Mouse (Mus musculus): ENCODE results near the gene 4930583I09Rik. TPM values are rescaled to one million over a fixed set of nuclear protein-coding genes. Genes with fewer than 3 reads are reported as not detected.

Gene 4930583I09Rik
- polyA plus RNA-seq, 1 experiment = 0.20 TPM

- Histone ChIP-seq H3K4me1 (ENCODE audit: control insufficient read depth, insufficient read depth, low read length) (no peaks in the 10 kb centered on the region), H3K36me3 (ENCODE audit: control insufficient read depth, insufficient read depth, low read length) (no peaks in the 10 kb centered on the region), H3K27ac (ENCODE audit: control insufficient read depth, insufficient read depth, low read depth, low read length) (no peak overlapping the region), H3K27me3 (ENCODE audit: control insufficient read depth, insufficient read depth, low read length) (no peaks in the 10 kb centered on the region), H3K4me3 (ENCODE audit: control insufficient read depth, low read depth, low read length) (no peak overlapping the region)
- TF ChIP-seq CTCF (IDR thresholded peaks at IDR 0.05; ENCODE audit: control insufficient read depth, insufficient read depth, insufficient replicate concordance, low read depth, low read length) = no peak
- no peak for TF ChIP-seq POLR2A (IDR thresholded peaks at IDR 0.05; ENCODE audit: control insufficient read depth, low read depth, low read length)
Measured at GRCm38 (mm10) chr17:64802168-64802955, 33.5 kb downstream of the 4930583I09Rik start.

GRCm38 (mm10) chr17:64792623-64793022 lies 43.2 kb downstream of the 4930583I09Rik start:
- H3K36me3 ChIP-seq (ENCODE audit: control insufficient read depth, insufficient read depth, low read length) = no peaks in the 10 kb centered on the region
- TF ChIP-seq POLR2A (IDR thresholded peaks at IDR 0.05; ENCODE audit: control insufficient read depth, low read depth, low read length) = no peak
- H3K4me3 ChIP-seq (ENCODE audit: control insufficient read depth, low read depth, low read length) = no peak overlapping the region
- H3K4me1 ChIP-seq (ENCODE audit: control insufficient read depth, insufficient read depth, low read length) = no peaks in the 10 kb centered on the region
- no peak overlapping the region for H3K27ac ChIP-seq (ENCODE audit: control insufficient read depth, insufficient read depth, low read depth, low read length)
- H3K27me3 ChIP-seq (ENCODE audit: control insufficient read depth, insufficient read depth, low read length) = no peaks in the 10 kb centered on the region

- no peaks in the 10 kb centered on the region for H3K36me3 ChIP-seq (ENCODE audit: control insufficient read depth, insufficient read depth, low read length)
- TF ChIP-seq CTCF (IDR thresholded peaks at IDR 0.05; ENCODE audit: control insufficient read depth, insufficient read depth, insufficient replicate concordance, low read depth, low read length) (no peak), POLR2A (IDR thresholded peaks at IDR 0.05; ENCODE audit: control insufficient read depth, low read depth, low read length) (no peak)
- H3K27me3 ChIP-seq (ENCODE audit: control insufficient read depth, insufficient read depth, low read length) = no peaks in the 10 kb centered on the region
- no peak overlapping the region for H3K4me3 ChIP-seq (ENCODE audit: control insufficient read depth, low read depth, low read length)
- no peak overlapping the region for H3K27ac ChIP-seq (ENCODE audit: control insufficient read depth, insufficient read depth, low read depth, low read length)
- H3K4me1 ChIP-seq (ENCODE audit: control insufficient read depth, insufficient read depth, low read length) = no peaks in the 10 kb centered on the region
Measured at GRCm38 (mm10) chr17:64792076-64792475, 43.8 kb downstream of the 4930583I09Rik start.

- Histone ChIP-seq H3K4me1 (ENCODE audit: control insufficient read depth, insufficient read depth, low read length) (no peaks in the 10 kb centered on the region), H3K27me3 (ENCODE audit: control insufficient read depth, insufficient read depth, low read length) (no peaks in the 10 kb centered on the region), H3K36me3 (ENCODE audit: control insufficient read depth, insufficient read depth, low read length) (no peaks in the 10 kb centered on the region), H3K4me3 (ENCODE audit: control insufficient read depth, low read depth, low read length) (no peak overlapping the region), H3K27ac (ENCODE audit: control insufficient read depth, insufficient read depth, low read depth, low read length) (no peak overlapping the region)
- TF ChIP-seq POLR2A (IDR thresholded peaks at IDR 0.05; ENCODE audit: control insufficient read depth, low read depth, low read length) = no peak
Measured at GRCm38 (mm10) chr17:64789175-64789574, 46.7 kb downstream of the 4930583I09Rik start.

- TF ChIP-seq CTCF (IDR thresholded peaks at IDR 0.05; ENCODE audit: control insufficient read depth, insufficient read depth, insufficient replicate concordance, low read depth, low read length) = no peak
- no peak for TF ChIP-seq POLR2A (IDR thresholded peaks at IDR 0.05; ENCODE audit: control insufficient read depth, low read depth, low read length)
- Histone ChIP-seq H3K36me3 (ENCODE audit: control insufficient read depth, insufficient read depth, low read length) (no peaks in the 10 kb centered on the region), H3K27ac (ENCODE audit: control insufficient read depth, insufficient read depth, low read depth, low read length) (no peak overlapping the region), H3K27me3 (ENCODE audit: control insufficient read depth, insufficient read depth, low read length) (no peaks in the 10 kb centered on the region), H3K4me3 (ENCODE audit: control insufficient read depth, low read depth, low read length) (no peak overlapping the region), H3K4me1 (ENCODE audit: control insufficient read depth, insufficient read depth, low read length) (no peaks in the 10 kb centered on the region)
Measured at GRCm38 (mm10) chr17:64788301-64788700, 47.6 kb downstream of the 4930583I09Rik start.

GRCm38 (mm10) chr17:64785961-64786360 lies 49.9 kb downstream of the 4930583I09Rik start:
- TF ChIP-seq CTCF (IDR thresholded peaks at IDR 0.05; ENCODE audit: control insufficient read depth, insufficient read depth, insufficient replicate concordance, low read depth, low read length) (no peak), POLR2A (IDR thresholded peaks at IDR 0.05; ENCODE audit: control insufficient read depth, low read depth, low read length) (no peak)
- Histone ChIP-seq H3K27ac (ENCODE audit: control insufficient read depth, insufficient read depth, low read depth, low read length) (no peak overlapping the region), H3K4me1 (ENCODE audit: control insufficient read depth, insufficient read depth, low read length) (no peaks in the 10 kb centered on the region), H3K36me3 (ENCODE audit: control insufficient read depth, insufficient read depth, low read length) (no peaks in the 10 kb centered on the region), H3K4me3 (ENCODE audit: control insufficient read depth, low read depth, low read length) (no peak overlapping the region), H3K27me3 (ENCODE audit: control insufficient read depth, insufficient read depth, low read length) (no peaks in the 10 kb centered on the region)

Other genes starting within 250 kb of the 4930583I09Rik start
- 21.6 and 28.4 TPM in 2 replicates for gene Man2a1, start 235.3 kb downstream of the 4930583I09Rik start, polyA plus RNA-seq (2012; rRNA removed)